Mouse (Mus musculus) liver, embryonic 13.5 days (tissue): Measurements from ENCODE around the gene Hils1. TPM values are rescaled to one million over a fixed set of nuclear protein-coding genes. Genes with fewer than 3 reads are reported as not detected.

ENCODE experiments used
- polyA plus RNA-seq: library from polyadenylated mRNA; unstranded; fragments of >200 nt; fragmentation: Nextera tagmentation; extraction: Ambion mirVana; gene quantifications from 2 replicates; pipeline ENCODE4 v1.2.1, GENCODE M21; 2015

Hils1 gene
- polyA plus RNA-seq, 1 experiment from 2014 or later: not detected

Other genes starting within 250 kb of the Hils1 start
- gene Cdc34b, start 225.8 kb upstream of the Hils1 start, polyA plus RNA-seq: 0.08 TPM in 1 of 2 replicates, not detected in the other
- gene Tmem92, start 184.9 kb upstream of the Hils1 start, polyA plus RNA-seq: not detected in 2 replicates
- gene Col1a1, start 31.4 kb upstream of the Hils1 start, polyA plus RNA-seq: 83.0 and 85.6 TPM in 2 replicates
- 0.21 and 0.28 TPM in 2 replicates for gene Sgca, start 8.7 kb downstream of the Hils1 start, polyA plus RNA-seq
- 10.0 and 10.6 TPM in 2 replicates for gene Ppp1r9b, start 23.4 kb downstream of the Hils1 start, polyA plus RNA-seq
- gene Samd14, start 42.3 kb downstream of the Hils1 start, polyA plus RNA-seq: 35.4 and 36.3 TPM in 2 replicates
- 5.8 and 8.6 TPM in 2 replicates for gene Pdk2, start 73.8 kb downstream of the Hils1 start, polyA plus RNA-seq
- gene Itga3, start 109.2 kb downstream of the Hils1 start, polyA plus RNA-seq: 1.8 and 1.9 TPM in 2 replicates
- 0.03 TPM in 2 replicates for gene Dlx3, start 152.5 kb downstream of the Hils1 start, polyA plus RNA-seq
- gene Dlx4, start 178.7 kb downstream of the Hils1 start, polyA plus RNA-seq: 0.09 TPM in 1 of 2 replicates, not detected in the other